Mouse (Mus musculus): ENCODE results near the gene Ppp1r14a.

Gene Ppp1r14a

DNA sequence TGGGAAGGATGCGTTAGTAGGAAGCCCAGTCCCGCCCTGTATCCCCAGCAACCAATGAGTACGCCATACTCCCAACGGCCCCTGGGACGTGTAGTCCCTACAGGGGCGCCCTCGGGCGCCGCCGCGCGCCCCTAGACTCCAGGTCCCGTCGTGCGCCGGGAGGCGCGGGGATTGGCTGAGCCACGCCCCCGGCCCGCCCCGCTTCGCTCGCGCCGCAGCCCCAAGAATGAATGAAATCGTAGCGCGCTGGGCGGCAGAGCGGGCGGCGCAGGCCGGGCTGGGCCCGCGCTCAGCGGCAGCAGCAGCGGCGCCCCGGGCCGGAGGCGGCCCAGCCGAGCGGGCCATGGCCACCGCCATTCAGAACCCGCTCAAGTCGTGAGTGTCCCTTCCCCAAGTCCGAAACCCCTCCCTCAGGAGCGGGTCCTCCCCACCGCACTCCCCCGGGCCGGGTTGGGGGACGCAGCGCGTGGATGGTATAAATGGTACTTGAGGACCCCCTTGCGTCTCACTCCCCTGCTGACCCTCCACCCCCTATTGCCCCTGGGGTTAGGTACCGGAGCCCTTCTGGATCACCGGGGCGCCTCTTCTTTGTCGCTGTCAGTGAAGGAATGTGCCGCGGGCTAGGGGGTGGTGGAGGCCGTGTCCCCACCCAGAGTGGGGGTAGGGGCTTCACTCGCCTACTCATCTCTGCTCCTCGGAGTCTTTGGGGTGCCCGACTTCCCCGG is 14.8 kb downstream of the Ppp1r14a start, which contains the start of gene Dpf1:
TSS of gene Dpf1 (plus strand) at position 214 of the 725 bp plus-strand sequence.
- DNase-seq (ENCODE audit: low spot score): peak; percentile 10

DNA sequence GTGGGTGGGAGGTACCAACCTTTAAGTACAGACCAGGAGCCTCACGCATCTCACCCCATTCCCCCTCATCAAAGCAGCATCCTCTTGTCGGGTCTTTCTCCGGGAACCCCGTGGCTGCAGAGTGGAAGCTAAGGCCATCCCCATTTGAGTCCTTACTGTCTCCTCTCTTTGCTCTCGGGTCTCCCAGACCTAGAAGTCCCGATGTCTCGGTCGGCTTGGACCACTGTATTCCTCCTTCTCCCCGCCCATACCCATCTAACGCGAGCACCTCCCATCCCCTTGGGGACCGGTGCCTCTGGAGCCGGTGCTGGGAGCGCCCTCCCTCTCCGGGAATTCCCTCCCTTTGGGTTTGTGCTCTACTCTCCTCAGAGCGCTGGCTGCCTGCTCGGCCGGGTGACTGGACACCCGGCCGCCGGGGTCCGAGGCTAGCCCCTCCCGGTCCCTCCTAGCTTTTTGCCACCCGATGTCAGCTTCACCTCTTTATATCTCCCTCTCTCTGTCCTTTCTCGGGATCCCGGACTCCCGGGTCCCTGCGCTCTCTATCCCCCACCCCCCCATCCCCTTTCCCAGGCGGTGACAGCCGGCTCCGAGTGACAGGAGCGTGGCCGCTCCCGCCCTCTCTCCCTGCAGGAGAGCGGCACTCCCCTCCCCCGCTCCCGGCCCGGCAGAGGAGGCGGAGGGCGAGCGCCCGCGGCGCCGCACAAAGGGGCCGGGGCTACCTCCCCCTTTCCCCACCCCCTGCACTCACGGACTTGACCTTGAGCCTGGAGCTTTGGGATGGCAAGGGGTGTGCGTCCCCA is 15.6 kb downstream of the Ppp1r14a start:
- DNase-seq (ENCODE audit: low spot score): no peak

DNA sequence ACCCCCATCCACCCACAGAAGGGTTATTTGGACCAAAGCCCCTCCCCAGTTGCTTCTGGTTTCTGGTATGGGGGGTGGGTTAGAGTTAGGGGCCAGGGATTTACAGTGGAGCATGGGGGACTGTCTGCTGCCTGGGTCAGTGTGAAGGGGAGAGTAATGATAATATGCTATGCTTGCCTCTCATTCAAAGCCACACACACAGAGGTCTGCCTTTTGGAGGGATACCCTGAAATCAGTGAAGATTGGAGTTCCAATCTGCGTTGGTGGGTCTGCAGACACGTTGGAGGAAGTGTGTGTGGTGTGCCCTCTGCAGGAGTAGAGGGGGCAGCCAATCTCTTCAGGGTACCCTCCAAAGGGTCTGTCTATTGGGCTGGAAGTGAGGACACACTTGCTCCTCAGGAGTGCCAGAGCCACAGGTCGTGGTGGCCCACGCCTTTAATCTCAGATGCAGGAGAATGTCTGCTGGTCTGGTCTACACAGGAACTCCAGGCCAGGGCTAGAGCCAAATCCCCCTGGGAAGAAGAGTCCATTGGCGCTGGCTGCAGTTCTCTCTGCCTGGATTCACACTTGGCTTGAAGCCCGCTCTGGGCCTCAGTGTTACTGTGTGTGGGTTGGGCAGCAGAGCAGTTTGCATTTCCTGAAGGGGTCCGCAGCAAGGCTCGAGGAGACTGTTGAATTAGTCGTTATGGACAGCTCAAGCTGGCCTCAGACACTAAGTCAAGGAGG is 16.3 kb downstream of the Ppp1r14a start:
- DNase-seq (ENCODE audit: low spot score): peak; percentile 9

DNA sequence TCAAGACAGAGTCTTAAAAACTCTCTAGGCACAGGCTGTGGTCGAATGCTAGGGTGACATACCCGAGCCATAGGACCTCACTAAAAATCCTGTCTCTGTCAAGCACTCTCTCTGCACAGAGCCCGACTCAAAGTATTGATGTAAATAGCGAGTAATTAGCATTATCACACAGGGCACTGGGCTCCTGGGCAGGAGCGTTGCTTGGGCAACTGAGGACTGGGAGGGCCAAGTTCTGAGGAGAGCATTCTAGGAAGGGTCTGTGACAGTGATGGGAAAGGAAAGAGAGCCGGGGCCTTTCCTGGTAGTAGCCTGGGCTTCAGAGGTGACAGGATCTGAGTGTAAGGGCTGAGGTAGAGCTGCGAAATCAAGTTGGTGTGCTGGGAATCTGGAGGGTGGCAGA is 17.0 kb downstream of the Ppp1r14a start:
- no peak for DNase-seq (ENCODE audit: low spot score)

DNA sequence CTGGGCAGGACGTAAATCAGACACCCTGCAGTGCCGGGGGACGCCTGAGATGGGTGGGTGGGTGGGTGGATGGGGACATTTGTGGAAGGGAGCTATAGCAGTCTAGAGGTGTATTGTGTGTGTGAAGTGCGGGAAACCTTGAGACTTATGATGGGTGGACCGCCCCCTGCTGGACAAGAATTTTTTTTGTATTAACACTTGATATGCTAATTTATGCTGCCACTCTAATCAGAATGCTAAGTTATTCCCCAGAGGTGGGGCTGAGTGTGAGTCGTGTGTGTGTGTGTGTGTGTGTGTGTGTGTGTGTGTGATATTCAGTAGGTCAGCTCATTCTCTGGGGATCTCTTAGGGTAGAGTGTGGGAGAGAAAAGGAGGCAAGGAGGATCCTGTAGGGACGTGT is 17.5 kb downstream of the Ppp1r14a start:
- no peak for DNase-seq (ENCODE audit: low spot score)

DNA sequence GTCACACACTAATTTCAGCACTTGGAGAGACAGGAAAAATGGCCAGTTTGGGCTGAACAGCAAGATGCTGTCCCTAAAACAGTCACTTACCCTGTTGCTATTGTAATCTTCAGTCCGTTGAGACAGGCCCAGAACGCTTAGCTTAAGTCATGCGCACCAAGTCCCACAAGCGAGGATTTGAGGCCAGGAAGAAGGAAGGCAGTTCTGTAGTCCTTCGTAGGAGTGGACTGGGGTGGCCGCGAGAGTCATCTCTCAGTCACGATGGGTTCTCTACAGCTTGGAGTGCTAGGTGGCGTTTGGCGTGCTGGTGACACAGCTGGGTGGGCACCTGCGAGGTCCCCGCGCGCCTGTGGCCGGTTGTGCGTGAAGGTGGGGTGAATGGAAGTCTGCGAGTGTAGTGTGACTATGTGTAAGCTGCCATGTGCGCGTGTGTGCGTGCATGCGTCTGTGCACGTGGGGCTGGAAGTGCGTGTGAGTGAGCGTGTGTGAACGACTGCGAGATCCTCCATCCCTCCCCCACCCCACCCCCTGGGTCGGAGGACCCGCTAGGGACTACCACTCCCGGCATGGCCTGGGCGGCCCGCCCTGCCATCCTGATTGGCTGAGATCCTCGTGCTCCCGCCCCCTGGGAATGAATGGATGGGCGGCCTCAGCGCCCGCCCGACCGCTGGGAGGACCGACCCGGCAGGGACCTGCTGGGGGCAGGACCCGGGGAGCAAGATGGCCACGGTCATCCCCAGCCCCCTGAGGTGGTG is 18.4 kb downstream of the Ppp1r14a start:
- peak; percentile 60 for DNase-seq (ENCODE audit: low spot score)

DNA sequence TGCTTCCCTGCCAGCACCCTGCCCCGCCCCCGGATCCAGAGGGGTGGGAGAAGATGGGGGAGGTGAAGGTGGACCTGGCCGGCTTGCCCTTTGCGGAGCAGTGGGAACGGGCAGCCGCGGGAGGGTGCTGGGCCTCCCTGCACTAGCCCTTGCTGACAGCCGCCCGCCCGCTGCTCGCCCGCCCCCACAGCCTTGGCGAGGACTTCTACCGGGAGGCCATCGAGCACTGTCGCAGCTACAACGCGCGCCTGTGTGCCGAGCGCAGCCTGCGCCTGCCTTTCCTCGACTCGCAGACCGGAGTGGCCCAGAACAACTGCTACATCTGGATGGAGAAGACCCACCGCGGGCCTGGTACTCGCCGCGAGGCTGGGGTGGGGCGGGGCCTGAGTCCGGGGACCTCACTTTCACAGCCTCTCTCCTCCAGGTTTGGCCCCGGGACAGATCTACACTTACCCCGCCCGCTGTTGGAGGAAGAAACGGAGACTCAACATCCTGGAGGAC is 20.2 kb downstream of the Ppp1r14a start:
- DNase-seq (ENCODE audit: low spot score): no peak

DNA sequence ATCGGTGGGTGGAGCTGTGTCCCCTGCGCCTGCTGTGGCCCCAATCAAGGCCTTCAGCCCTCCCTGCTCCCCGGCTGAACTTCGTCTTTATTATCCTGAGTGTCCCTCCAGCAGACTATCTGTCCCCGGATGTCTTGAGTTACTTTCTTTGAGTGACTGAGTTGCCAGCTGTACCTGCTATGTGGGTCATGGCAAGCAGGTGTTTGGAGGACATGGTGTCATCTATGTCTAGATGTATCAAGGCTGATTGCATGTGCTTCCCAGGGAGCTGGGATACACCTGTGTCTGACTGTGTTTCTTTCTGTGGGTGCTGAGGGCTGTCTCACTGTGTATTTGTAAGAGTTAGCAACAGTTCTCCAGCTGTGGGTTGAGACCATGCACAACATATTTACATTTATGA is 20.6 kb downstream of the Ppp1r14a start:
- DNase-seq (ENCODE audit: low spot score): no peak

DNA sequence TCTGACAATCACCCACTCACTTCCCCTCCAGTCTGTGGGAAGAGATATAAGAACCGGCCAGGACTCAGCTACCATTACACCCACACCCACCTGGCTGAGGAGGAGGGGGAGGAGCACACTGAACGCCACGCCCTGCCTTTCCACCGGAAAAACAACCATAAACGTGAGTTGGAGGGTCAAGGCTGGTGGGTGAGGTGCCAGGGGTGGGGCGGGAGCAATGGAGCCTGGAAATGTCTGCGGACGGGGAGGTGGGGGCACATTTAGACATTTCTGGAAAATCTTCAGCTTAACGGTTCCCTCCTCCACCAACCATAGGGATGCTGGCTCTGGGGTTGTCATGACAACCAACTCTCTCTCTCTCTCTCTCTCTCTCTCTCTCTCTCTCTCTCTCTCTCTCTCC is 23.9 kb downstream of the Ppp1r14a start:
- no peak for DNase-seq (ENCODE audit: low spot score)

DNA sequence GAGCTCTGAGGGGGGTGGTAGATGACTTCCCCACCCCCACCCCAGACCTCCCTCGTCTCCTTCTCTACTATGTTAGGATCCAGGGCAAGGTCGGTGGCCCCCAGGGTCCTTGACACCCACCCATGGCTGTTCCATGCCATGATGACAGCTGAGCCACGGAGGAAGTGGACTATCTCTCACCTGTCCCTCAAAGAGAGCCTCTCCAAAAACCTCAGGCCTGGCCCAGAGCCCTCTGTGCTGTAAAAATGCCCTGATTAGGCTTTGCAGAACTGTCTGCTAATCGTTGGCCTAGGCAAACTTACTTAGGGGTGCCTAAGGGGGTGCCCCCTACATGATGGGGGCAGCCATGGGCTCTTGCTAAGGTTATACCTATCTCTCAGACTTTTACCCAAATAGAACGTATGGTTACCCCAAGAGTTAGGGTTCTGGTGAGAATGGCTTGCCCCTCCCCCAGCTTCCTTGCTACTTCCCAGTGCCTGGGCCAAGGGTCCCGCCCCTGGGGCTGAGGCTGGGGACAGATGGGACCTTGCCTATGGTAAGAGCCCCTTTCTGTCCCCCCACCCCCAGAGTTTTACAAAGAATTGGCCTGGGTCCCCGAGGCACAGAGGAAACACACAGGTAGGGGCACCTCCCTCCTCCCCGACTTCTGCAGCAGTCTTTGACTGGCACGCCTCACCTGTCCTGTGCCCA is 24.6 kb downstream of the Ppp1r14a start:
- no peak for DNase-seq (ENCODE audit: low spot score)

DNA sequence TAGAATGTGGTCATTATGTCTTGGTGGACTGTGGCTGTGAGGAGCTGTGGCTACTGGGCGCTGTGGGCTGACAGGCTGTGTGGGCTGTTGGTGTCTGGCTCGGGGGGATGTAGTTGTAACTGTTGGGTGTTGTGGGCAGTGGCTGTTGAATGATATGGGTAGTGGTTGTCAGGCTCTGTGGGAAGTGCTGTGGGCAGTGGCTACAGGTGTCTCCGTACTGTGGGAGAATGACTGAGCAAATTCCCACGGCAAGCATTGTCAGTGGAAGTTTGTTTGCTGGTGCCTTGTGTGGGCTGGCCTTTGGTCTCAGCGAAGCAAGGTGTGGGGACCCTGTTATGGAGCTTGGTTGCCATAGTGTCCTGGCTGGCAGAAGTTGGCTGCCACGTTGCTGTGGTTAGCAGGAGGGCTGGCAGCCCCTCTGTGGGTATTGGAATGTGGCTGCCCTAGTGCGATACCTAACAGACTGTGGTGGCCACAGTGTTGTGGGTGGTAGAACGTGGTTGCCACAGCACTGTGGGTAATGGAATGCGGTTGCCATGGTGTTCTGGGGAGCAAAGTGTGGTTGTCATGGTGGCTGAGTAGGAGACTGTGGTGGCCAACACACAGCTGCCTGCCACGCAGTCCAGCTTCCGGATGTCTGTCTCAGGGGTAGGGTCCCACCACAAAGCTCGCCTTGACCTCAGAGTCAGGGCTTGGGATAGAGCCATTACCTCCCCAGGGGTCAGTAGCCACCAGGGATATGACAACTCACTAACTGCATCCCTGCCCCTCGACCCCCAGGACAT is 25.9 kb downstream of the Ppp1r14a start:
- no peak for DNase-seq (ENCODE audit: low spot score)

DNA sequence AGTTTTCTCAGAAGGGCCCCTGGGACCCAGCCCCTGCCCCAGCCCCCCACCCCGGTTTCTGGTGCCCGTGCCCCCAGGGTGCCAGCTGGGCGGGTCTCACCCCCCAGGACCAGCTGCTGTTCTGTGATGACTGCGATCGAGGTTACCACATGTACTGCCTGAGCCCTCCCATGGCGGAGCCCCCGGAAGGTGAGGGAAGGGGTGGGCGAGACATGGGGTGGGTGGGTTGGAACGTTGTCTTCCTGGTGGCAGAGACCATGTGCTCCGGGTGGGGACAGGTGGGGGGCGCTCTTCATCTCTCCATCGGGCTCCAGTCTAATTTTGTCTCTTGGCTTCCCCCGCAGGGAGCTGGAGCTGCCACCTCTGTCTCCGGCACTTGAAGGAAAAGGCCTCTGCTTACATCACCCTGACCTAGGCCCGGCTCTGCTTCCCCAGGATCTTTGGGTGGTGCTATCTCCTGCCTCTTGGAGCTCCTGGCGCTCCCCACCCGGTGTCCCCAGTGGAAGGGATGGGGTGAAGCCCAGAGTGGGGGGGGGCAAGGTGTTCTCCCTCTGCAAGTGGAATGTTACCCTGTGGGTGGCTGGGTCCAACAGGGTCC is 27.1 kb downstream of the Ppp1r14a start:
- DNase-seq (ENCODE audit: low spot score): no peak

DNA sequence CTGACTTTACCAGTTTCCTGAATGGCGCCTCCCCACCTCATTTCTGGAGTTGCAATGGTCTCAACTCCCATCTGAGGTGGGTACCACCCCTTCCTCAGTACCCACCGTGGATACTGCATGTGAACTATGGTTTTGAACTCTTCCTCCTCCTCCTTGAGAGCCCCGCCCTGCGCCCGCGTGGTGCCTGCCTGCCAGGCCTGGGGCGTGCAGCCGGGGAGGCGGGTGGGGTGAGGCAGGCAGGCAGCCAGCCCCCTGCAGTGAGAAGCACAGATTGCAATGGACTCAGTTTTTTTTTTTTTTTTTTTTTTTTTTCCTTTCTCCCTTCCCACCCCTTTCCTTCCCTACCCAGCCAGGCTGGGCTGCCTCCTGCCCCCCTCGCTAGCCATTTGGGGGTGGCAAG is 27.9 kb downstream of the Ppp1r14a start:
- DNase-seq (ENCODE audit: low spot score): no peak

DNA sequence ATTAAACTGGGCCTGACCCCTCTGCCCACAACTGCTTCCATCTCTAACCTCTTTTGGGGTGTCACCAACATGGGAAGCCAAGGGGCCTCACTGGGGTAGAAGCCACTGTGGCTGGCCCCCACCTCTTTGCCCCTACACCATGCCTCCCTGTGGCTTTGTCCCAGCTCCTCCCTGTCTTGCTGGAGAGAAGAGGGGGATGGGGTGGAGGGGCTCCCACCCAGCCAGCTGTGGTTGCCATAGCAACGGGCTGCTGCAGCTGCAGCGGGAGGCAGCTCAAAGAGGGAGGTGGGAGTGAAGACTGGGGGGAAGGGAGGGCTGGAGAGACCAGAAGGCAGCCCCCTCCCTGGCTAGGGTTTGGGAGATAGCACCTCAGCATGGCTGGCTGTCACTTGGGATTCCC is 28.4 kb downstream of the Ppp1r14a start:
- no peak for DNase-seq (ENCODE audit: low spot score)

DNA sequence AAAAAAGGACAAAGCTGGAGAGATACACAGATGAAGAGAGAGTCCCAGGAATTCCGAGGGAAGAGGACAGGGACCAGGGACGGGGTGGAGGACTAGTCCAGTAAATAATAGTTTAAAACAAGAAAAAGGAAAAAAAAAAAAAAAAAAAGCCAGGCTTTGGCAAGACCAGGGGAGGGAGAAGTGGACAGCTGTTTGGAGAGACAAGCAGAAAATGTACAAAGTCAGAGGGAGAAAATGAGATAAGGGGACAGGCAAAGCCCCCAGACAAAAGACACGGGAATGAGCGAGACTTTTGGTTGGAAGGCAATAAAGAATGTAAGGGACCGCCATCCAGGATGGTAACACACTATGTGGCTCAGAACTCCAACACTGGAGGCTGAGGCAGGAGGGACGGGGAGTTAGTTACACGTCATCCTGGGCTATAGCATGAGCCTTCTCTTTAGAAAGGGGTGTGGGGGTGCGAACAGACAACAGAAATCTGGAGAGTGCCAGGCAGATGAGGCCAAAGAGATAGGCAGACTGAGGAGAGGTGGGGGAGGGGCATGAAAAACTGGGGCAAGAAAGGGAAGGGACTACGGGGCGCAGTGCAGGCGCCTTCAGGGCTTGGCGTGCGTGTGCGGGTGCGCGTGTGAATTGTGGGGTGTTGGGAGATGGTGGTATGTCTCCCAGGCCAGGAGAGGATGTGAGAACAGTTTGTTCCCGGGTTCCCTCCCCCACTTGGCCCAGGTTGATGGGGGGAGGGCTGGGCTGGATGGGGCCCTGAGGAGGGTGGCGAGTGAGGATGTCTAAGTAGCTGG is 29.2 kb downstream of the Ppp1r14a start:
- no peak for DNase-seq (ENCODE audit: low spot score)

DNA sequence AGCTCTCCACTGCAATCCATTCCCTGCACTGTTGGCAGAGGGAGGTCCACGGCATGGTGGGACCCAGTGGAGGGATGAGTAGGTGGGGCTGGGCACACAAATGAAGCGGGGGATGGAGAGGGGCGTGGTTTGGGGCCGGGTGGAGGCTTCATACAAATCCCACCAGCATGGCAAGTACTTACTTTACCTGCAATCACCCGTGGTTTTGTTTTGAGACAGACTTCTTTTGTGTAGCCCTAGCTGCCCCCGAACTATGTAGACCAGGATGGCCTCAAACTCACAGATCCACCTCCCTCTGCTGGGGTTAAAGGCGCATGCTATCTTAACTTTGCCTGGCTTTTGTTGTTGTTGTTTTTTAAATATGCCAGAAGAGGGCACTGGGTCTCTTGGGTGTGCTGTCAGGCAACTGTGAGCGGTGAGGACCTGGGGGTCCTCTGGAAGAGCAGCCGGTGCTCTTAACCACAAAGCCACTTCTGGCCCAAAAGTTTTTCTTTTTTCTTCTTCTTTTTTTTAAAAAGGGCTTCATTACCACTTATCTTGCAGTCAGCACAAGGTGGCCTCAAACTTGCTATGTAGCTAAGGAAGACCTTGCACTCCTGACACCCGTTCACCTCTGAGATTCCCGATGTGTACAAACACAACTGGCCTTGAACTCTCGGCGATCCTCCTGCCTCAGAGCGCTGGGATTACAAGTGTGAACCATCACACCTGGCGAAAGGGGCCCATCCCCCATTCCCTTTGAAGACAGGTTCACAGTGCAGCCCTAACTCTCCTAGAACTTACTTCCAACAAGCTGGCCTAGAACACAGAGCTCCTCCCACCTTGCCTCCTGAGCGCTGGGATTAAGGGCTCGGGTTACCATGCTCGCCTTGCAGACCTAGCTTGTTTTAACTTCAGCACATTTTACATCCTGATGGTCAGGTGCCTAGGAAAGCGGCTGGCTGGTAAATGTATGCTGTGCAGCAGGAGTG is 30.5 kb downstream of the Ppp1r14a start:
- no peak for DNase-seq (ENCODE audit: low spot score)

DNA sequence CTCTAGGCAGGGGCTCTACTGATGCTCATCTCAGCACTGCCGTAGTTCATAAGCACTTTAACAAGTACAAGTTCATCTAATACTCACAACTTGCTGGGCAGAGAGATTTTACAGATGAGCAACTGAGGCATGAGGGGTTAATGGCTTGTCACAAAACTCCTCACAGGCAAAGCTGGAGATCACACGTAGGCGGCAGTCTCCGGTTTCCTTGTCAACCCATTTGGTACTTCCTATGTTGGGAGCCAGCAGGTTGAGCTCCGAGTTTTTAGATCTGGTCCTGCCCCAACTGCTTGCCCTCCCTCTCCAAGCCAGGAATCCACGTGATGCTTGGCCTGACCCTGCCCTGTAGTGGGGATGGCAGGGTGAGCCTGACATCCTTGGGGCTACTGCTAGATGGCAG is 38.0 kb downstream of the Ppp1r14a start:
- no peak for DNase-seq (ENCODE audit: low spot score)

DNA sequence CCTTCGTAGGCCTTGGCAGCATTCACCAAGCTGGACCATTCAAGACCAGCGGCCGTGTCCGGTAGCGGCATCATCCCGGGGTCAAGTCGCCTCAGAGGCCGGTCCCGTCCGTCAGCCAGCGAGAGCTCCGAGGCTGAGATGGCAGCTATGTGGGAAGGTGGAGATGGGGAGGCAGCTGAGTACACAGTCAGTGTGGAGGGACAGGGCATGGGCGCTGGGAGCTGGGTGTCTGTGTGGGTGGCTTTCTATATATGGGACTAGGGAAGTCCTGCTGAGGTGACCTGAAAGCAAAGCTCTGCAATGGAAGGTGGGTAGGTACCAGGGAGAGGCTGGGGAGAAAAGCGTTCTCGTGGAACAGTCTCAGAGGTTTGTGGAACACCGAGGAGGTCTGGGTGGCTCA is 39.9 kb downstream of the Ppp1r14a start:
- no peak for DNase-seq (ENCODE audit: low spot score)

Data from adipocyte (in vitro differentiated cells).